Mouse (Mus musculus): Measurements from ENCODE around the gene Clcc1.
"Not testable (repeated sequence)": the region's sequence is repeated elsewhere in the genome, so short reads cannot be mapped to it uniquely, and the experiment has no call there.

Gene Clcc1

DNA sequence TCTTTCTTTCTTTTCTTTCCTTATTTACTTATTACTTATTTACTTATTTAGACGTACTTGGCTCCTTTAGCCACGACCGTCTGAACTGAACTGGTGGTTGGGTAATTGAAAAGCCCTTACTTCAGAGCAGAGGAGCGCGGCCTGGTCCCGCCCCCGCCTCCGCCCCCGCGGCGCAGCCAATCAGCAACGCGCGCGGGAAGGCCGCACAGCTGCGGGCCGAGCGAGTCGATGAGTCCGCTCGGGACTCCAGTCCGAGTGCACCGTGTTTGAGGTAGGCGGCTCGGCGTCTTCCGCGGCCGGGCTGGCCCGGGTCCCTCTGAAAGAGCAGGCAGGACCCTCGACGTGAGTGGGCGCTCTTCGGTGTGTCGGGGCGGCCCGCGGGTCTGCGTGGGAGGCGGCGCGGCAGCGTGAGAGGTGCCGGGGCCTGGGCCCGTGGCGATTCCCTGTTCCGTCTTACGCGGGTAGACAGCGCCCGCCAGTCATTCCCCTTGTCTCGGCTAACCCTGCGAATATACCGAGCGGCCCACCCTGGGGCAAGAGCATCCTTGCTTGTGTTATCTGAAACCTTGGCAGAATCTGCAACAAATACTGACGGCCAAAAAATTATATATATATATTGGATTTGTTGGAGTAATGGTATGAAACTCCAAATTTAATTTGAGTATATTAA, at the start of gene Clcc1:
Clcc1 (plus strand) TSS at position 204 of the 670 bp plus-strand sequence.
- DNase-seq, result peak; percentile 93

DNA sequence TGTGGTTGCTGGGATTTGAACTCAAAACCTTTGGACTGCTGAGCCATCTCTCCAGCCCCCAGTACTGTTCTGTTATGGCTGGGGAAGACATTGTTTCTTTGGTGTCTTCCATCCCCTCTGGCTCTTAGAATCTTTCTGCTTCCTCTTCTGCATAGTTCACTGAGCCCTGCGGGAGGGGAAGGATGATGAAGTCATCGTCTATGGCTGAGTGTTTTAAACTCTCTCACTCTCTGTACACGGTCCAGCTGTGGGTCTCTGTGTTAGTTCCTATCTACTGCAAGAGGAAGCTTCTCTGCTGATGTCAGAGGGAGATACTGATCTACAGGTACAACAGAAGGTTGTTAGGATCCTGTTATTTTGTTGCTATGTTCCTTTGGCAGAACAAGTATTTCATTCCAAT, 44.8 kb upstream of the Clcc1 start:
- DNase-seq, result no peak

GRCm38 (mm10) chr3:108634761-108635160, 19.0 kb upstream of the Clcc1 start:
- DNase-seq, result no peak

- no peak for DNase-seq
Measured at GRCm38 (mm10) chr3:108639412-108639811, 14.3 kb upstream of the Clcc1 start.

GRCm38 (mm10) chr3:108640998-108641397, 12.7 kb upstream of the Clcc1 start:
- DNase-seq, result no peak

DNA sequence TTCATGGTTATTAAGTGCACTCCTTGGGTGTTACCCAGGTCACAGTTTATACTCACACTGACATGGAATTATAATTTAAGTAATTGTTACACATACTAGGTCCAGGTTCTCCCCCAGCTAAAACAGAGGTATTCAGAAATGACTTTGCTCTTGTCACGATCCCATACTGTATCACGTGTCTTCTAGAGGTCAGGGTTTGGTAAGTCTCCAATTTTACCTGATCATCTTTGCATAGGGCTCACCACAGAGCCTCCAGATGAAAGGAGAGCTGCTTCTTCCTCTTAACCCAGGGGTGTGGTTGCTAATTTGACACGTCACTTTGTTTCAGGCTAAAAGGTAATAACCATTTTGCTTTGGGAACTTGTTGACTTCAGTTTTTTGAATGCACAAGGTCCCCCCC, 8.9 kb upstream of the Clcc1 start:
- no peak for DNase-seq

DNA sequence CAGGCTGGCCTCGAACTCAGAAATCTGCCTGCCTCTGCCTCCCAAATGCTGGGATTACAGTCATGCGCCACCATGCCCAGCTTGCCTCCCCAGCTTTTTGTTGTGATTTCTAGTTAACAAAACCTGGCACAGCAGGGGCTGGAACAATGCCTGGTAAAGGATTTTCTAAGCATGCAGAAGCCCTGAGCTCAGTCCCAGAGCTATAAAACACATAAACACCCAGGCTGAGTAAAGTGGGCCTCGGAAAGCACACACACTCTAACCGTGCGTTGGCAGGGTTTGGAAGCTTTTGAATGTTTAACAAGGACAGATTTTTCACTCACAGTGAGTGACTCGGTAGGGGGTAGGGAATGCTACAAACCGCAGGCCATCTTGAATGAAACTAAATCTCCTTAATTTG, 7.7 kb upstream of the Clcc1 start:
- DNase-seq, result peak; percentile 28

GRCm38 (mm10) chr3:108647681-108648080, 6.0 kb upstream of the Clcc1 start:
- DNase-seq, result not testable (repeated sequence)

DNA sequence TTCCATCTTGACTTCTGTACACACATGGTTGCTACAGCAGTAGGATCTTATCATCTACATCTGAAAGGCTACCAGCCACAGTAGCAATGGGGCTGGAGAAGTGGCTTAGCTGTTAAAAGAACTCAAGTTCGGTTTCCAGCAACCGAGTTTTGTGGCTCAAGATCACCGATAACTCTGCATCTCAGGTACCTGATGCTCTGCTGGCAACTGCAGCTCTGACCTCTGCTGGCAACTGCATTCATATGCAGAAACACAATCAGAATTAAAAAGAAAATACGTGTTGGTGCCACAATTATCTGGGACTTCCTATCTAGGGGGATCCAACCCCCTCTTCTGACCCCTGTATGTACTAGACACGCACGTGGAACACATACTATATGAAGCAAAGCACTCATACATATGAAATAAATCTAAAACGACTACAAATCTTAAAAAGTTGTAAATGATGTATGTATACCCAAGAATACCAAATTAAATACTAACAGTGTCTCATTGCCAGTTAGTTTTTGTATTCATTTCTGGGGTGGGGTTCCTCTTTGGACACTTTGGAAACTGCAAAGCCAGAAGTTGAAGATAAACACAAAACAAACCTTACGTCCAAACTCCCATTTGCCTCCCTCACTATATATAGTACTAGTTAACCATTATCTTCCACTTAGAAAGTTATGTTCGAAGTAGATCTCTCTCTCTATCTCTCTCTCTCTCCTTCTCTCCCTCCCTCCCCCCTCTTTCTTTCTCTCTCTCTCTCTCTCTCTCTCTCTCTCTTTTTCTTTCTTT, 659 bp upstream of the Clcc1 start:
- DNase-seq, result no peak

- no peak for DNase-seq
Measured at GRCm38 (mm10) chr3:108654566-108654965, 853 bp downstream of the Clcc1 start.

GRCm38 (mm10) chr3:108655486-108655885, 1.8 kb downstream of the Clcc1 start:
- no peak for DNase-seq

GRCm38 (mm10) chr3:108658612-108659011, 4.9 kb downstream of the Clcc1 start:
- no peak for DNase-seq

DNA sequence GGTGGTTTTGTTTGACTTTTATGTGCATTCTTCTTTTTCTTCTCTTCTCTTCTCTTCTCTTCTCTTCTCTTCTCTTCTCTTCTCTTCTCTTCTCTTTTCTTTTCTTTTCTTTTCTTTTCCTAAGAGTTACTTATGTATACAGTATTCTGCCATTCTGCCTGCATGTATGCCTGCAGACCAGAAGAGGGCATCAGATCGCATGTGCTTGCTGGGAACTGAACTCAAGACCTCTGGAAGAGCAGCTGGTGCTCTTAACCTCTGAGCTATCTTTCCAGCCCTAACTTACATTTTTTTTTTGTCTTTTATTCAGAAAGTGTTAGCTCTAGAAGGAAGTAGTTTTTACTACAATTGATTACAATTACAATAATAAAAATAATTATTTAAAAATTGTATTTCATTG, 7.2 kb downstream of the Clcc1 start:
- no peak for DNase-seq

DNA sequence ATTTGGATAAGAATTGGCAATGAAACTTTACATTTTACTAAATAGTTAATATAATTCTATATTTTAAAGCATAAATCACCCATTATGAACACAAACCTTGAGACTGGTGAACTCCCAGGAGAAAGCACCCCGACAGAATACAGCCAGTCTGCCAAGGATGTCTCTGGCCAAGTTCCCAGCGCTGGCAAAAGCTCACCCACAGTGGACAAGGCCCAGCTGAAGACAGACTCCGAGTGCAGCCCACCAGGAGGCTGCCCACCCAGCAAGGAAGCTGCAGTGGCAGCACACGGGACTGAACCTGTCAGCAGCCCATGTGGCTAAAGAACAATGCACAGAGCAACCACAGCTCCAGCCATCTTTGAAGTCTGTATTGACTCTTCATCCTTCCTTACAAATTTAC, 22.9 kb downstream of the Clcc1 start:
- peak; percentile 30 for DNase-seq

DNA sequence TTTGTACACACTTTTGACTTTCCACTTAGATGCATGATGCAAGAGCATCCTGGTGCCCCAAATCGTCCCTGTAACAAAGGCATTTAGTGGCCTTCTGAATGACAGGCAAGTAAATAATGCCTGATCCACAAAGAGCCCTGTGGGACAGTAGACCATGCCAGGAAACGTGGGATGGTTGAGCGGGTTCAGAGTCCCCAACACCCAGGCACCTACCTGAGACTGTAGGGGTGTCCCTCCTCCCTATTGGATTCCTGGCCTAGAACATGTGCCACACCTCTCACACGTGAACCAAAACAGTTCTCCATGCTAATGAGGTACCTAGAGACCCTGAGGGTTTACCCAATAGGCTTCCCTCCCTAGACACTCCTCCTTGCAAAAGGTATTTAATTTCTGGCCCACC, 27.3 kb downstream of the Clcc1 start:
- no peak for DNase-seq

- DNase-seq, result not testable (repeated sequence)
Measured at GRCm38 (mm10) chr3:108683597-108683996, 29.9 kb downstream of the Clcc1 start.

DNA sequence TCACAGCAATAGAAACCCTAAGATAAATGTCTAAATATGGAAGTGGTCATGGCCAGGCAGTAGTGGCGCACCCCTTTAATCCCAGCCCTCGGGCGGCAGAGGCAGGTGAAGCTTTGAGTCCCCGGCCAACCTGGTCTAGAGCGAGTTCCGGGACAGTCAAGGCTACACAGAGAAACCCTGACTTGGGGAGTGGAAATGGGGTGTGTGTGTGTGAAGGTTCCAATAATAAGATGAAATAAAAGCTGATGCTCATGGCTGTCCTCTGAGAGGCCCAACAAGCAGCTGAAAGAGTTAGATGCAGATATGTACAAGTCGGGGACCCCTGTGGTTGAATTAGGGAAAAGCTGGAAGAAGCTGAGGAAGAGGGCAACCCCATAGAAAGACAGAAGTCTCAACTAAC, 32.0 kb downstream of the Clcc1 start:
- no peak for DNase-seq

DNA sequence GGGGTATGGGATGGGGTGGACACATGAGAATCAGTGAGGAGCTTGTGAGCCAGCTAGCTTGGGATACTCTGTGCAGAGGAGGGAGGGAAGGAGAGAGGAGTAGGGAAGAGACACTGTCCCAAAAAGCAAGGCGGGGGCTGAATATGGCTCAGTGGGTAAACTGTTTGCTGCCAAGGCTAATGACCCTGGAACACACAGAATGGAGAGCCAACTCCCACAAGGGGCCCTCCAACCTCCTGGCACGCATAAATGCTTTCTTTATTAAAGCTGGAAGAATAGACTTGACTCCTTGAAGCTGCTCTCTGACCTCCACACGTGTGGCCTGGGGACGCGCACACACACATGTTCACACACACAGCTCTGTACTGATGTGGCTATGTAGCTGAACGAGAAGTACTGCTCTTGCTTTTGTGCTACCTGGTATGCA, 35.3 kb downstream of the Clcc1 start:
- no peak for DNase-seq

- DNase-seq, result no peak
Measured at GRCm38 (mm10) chr3:108689446-108689845, 35.7 kb downstream of the Clcc1 start.

DNA sequence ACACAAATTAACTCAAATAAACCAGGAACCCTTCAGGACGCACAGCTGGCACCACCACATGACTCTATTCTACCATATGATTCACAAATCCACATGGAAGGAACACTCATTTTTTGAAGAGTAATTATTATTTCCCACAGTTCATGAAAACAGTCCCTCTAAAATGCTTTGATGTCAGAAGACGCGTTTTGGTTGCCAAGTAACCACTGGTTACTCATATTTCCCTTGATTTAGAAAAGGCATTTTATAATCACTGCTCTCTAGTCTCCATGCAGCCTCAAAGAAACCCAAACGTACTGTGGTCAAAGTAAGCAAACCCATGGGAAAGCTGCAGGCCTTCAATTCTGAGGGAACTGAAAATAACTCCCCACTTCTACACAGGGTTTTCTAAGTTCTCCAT, 36.3 kb downstream of the Clcc1 start:
- DNase-seq, result no peak

DNA sequence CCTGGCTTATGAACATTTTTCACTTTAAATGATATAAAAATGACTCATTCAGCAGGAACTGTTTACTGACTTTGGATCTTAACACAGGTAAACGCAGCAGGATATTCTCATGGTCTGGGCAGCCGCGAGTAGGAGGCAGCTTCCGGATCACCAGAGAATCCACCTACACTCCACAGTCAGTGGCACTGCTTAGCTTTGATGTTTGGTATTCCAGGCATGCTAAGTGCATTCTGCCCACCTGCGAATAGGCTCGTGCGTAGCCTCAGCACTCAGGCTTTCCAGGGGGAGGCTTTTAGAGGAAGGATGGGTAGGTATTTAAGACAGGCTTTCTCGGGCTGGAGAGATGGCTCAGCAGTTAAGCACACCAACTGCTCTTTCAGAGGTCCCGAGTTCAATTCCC, 40.6 kb downstream of the Clcc1 start:
- DNase-seq, result no peak

DNA sequence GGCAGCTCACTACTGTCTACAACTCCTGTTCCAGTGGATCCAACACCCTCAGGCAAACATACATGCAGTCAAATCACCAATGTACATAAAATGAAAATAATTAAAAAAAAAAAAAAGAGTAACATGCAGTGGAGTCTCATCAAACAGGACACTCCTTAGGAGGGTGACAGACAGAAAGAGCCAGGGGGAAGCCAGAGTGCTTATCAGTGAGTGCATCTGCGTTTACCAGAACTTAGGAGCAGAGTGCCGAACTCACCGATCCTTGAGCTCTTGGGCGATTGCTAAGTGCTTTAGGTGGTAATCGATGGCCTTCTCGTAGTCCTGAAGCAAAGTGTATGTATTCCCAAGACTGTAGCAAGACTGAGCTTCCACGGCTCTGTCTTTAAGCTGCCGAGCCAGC, 44.9 kb downstream of the Clcc1 start:
- no peak for DNase-seq

GRCm38 (mm10) chr3:108699786-108700185, 46.1 kb downstream of the Clcc1 start:
- no peak for DNase-seq

DNA sequence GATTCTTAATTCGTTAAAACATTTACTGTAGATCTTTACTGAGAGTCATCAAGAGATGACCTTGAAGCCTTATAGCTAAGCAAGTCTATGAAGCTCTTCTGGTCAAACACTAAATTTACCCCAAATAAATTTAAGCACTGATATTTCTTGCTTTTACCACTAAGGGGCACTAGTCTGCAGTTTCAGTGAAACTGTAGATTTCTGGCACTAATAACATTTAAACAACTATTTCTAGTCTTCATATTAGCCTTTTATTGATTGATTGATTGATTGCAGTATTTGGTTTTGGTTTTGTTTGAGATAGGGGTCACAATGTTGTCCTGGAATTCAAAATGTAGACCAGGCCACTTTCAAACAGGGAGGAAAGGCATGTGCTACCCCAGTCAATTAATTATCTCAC, 47.5 kb downstream of the Clcc1 start:
- no peak for DNase-seq

- no peak for DNase-seq
Measured at GRCm38 (mm10) chr3:108702789-108703188, 49.1 kb downstream of the Clcc1 start.
